Mouse (Mus musculus) stomach, postnatal 0 days (tissue): ENCODE data around the gene P4htm.

Experiments used
- CTCF ChIP-seq: IDR thresholded peaks from 2 replicates; pipeline ENCODE4 v1.5.1; 2016; ENCODE audit warnings: antibody characterized with exemption, low read depth, mild to moderate bottlenecking, moderate library complexity
- EP300 ChIP-seq: optimal IDR thresholded peaks from 2 replicates; pipeline ENCODE3; 2016; ENCODE audit warnings: antibody characterized with exemption

DNA sequence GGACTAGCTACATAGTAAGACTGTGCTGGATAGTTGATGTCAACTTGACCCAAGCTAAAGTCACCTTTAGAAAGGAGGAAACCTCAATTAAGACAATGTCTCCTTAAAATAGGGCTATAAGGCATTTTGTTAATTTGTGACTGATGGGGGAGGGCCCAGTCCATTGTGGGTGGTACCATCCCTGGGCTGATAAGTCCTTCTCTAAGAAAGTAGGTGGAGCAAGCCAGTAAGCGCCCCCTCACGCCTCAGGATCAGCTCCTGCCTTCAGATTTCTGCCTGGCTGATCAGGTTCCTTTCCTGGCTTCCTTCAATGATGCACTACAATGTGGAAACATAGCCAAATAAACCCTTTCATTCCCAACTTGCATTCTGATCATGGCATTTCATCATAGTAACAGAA is 37.9 kb upstream of the P4htm start:
- TF ChIP-seq CTCF, result no peak
- no peak for TF ChIP-seq EP300
